Mouse (Mus musculus) midbrain, embryonic 12.5 days (tissue): ENCODE measurements around the gene Rhbdl3. TPM values are rescaled to one million over a fixed set of nuclear protein-coding genes. Genes with fewer than 3 reads are reported as not detected.
A peak's percentile ranks its signal among the peaks of the same experiment; 100 is the strongest.

Experiments
- ATAC-seq: fragments of 200-750 bp; cut with Nextera tagmentation; 2 replicates; pipeline ENCODE4 v1.8.0; 2017; ENCODE audit warnings: low read depth, moderate TSS enrichment, moderate library complexity; ENCODE audit not compliant: low FRiP score
- H3K27ac ChIP-seq: fragments of 300-500 bp; sonication (generic); replicated peaks from 2 replicates; pipeline ENCODE4 v1.5.1; 2016; ENCODE audit warnings: mild to moderate bottlenecking
- H3K27me3 ChIP-seq: fragments of 300-500 bp; sonication (generic); 2 replicates; pipeline ENCODE4 v1.6.1; 2016; ENCODE audit warnings: mild to moderate bottlenecking
- H3K36me3 ChIP-seq: fragments of 300-500 bp; sonication (generic); 2 replicates; pipeline ENCODE4 v1.6.1; 2016
- H3K4me1 ChIP-seq: fragments of 300-500 bp; sonication (generic); 2 replicates; pipeline ENCODE4 v1.6.1; 2016
- H3K4me2 ChIP-seq: fragments of 300-500 bp; sonication (generic); replicated peaks from 2 replicates; pipeline ENCODE4 v1.6.1; 2016; ENCODE audit warnings: mild to moderate bottlenecking, moderate library complexity
- H3K4me3 ChIP-seq: fragments of 300-500 bp; sonication (generic); 2 replicates; pipeline ENCODE4 v1.5.1; 2016; ENCODE audit warnings: mild to moderate bottlenecking
- H3K9ac ChIP-seq: fragments of 300-500 bp; sonication (generic); replicated peaks from 2 replicates; pipeline ENCODE4 v1.6.1; 2016; ENCODE audit warnings: mild to moderate bottlenecking, moderate library complexity
- H3K9me3 ChIP-seq: fragments of 300-500 bp; sonication (generic); 2 replicates; pipeline ENCODE4 v1.6.1; 2016; ENCODE audit warnings: mild to moderate bottlenecking
- WGBS: fragments of 180-500 bp; shearing (Covaris S2); methylation state at CpG from one replicate; pipeline ENCODE4 v1.1.7; 2016; 5-methylcytosine and 5-hydroxymethylcytosine counted together
- polyA plus RNA-seq: library from polyadenylated mRNA; unstranded; fragments of >200 nt; fragmentation: Nextera tagmentation; extraction: Ambion mirVana; gene quantifications from 2 replicates; pipeline ENCODE4 v1.2.1, GENCODE M21; 2016

Gene Rhbdl3
- polyA plus RNA-seq, 1 experiment from 2014 or later = 30.1 TPM

DNA sequence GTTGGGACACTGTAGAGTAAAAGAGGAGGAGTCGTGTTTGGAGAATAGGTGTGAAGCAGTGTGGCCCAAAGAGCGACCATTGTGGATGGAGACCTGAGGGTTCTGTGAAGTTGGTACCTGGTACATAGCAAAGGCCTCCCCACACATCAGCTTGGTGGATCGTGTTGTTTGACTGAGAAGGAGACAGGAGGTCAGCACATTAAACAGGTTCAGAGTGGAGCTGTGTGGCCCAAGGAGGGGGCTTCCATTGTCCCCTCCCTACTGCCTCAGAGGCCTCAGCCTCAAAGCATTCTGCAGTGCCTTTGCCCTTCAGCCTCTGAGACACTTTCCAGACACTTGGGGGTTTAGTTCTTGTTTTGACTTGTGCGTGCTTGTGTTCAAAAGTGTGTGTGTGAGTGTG is 13.2 kb downstream of the Rhbdl3 start:
- no peak overlapping the region for H3K4me2 ChIP-seq
- H3K27me3 ChIP-seq = no peaks in the 10 kb centered on the region
- peak overlapping the region; percentile 88; the same call in 1 of the 2 replicates for H3K27ac ChIP-seq
- 0 out of 2 replicates have a peak, but pooled peaks cover 2% of the 10 kb centered on the region for H3K36me3 ChIP-seq
- no peak overlapping the region for H3K4me3 ChIP-seq
- no peak overlapping the region for H3K9ac ChIP-seq
- H3K9me3 ChIP-seq = no peaks in the 10 kb centered on the region
- peaks cover 72% of the 10 kb centered on the region for H3K4me1 ChIP-seq
- ATAC-seq = no peak
- 76% methylated on average over 4 of the region's 4 CpGs for WGBS

DNA sequence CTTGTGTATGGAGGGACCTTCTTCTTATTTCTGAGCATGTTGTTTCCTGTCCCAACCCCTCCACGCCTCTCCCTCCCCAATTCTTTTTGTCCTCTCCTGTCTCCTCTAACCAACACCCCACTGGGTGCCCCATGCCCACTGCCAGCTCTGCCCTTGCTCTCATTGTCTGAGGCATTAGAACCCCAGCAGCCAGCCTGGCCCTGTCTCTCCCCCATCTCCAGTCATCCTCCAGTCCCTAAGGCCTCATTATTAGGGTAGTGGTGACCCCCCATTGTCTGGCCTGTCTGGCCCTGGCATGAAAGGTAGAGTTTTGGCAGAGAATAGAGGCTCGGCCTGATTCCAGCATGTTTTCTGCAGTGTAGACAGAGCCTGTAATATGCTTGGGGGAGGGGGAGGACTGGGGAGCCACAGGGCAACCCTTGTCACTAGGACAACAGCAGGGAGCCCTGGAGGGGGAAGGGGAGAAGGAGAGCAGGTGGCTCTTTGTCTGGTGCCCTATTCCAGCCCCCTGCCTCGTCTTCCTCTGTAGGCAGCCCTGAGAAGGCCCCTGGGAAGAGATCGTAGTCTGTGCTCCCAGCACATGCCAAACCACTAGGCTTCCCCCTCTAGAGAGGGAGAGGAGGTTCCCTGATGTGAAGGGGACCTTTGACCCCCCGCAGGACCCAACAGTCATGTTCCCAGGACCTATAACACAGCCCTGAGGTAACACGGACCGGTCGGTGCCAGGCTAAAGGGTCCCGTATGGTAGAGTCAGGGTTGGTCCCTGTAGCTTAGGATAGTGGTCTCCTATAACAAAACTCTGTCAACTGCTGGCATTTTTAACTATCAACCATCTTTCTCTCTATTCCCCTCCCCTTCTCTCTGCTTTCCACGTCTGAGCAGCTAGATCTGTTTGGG is 15.3 kb downstream of the Rhbdl3 start:
- Histone ChIP-seq H3K4me1 (peaks cover 67% of the 10 kb centered on the region), H3K4me2 (no peak overlapping the region; the same call in 1 of the 2 replicates), H3K27ac (peak overlapping the region; percentile 83), H3K4me3 (no peak overlapping the region), H3K9me3 (no peaks in the 10 kb centered on the region), H3K9ac (peak overlapping the region; percentile 17; the same call in 1 of the 2 replicates), H3K36me3 (no peaks in the 10 kb centered on the region), H3K27me3 (no peaks in the 10 kb centered on the region)
- peak; percentile 82 for ATAC-seq
- 22% methylated on average over 10 of the region's 10 CpGs for WGBS

DNA sequence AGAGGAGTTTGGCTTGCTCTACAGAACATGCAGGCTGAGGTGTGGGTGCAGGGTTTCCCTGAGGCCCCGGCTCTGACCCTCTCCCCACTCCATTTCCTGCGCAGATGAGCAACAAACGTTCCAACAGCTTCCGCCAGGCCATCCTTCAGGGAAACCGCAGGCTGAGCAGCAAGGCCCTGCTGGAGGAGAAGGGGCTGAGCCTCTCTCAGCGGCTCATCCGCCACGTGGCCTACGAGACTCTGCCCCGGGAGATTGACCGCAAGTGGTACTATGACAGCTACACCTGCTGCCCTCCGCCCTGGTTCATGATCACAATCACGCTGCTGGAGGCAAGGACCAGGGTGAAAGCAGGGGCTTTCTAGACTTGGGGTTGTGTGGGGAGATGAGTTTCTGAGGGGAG is 22.5 kb downstream of the Rhbdl3 start:
- H3K4me1 ChIP-seq = peaks cover 14% of the 10 kb centered on the region
- no peak overlapping the region for H3K4me3 ChIP-seq
- no peaks in the 10 kb centered on the region for H3K9me3 ChIP-seq
- no peak overlapping the region for H3K9ac ChIP-seq
- H3K27ac ChIP-seq = no peak overlapping the region
- 0 out of 2 replicates have a peak, but pooled peaks have one; percentile 12 for ATAC-seq
- H3K27me3 ChIP-seq = no peaks in the 10 kb centered on the region
- WGBS = 55% methylated on average over 13 of the region's 13 CpGs
- no peak overlapping the region for H3K4me2 ChIP-seq
- H3K36me3 ChIP-seq = 0 out of 2 replicates have a peak, but pooled peaks cover 8% of the 10 kb centered on the region

DNA sequence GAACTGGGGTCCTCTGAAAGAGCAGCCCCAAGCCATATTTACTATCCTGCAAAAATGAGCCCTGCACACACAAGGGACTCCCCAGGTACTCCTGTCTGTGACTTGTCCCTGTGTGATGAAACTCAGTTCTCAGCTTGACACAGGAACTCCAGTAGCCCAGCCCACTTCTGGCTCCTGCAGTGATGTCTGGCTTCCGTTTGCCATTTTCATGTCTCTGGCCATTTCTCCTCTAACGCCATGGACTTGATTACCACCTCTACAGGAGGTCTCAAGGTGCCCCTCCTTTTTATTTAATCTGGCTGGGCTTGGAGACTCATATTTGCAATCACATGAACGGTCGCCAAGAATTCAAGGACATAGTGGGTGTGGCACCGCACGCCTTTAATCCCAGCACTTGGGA is 23.9 kb downstream of the Rhbdl3 start:
- Histone ChIP-seq H3K27ac (no peak overlapping the region), H3K27me3 (no peaks in the 10 kb centered on the region), H3K4me3 (no peak overlapping the region), H3K4me1 (peaks cover 9% of the 10 kb centered on the region; the same call in 1 of the 2 replicates), H3K9ac (no peak overlapping the region), H3K4me2 (no peak overlapping the region), H3K9me3 (no peaks in the 10 kb centered on the region), H3K36me3 (0 out of 2 replicates have a peak, but pooled peaks cover 8% of the 10 kb centered on the region)
- no peak for ATAC-seq
- WGBS = 86% methylated on average over 6 of the region's 6 CpGs

- WGBS = 78% methylated on average over 12 of the region's 12 CpGs
- no peaks in the 10 kb centered on the region for H3K27me3 ChIP-seq
- peaks cover 25% of the 10 kb centered on the region for H3K4me1 ChIP-seq
- H3K36me3 ChIP-seq = no peaks in the 10 kb centered on the region; the same call in 1 of the 2 replicates
- no peak for ATAC-seq
- no peak overlapping the region for H3K4me3 ChIP-seq
- no peak overlapping the region for H3K27ac ChIP-seq
- H3K9ac ChIP-seq = no peak overlapping the region
- no peaks in the 10 kb centered on the region for H3K9me3 ChIP-seq
- no peak overlapping the region for H3K4me2 ChIP-seq
Observed at GRCm38 (mm10) chr11:80332709-80333400, 32.1 kb downstream of the Rhbdl3 start.

- no peaks in the 10 kb centered on the region for H3K36me3 ChIP-seq
- peak overlapping the region; percentile 94 for H3K27ac ChIP-seq
- WGBS = 1% methylated on average over 7 of the region's 7 CpGs
- no peaks in the 10 kb centered on the region for H3K9me3 ChIP-seq
- H3K4me2 ChIP-seq = peak overlapping the region; percentile 34
- no peaks in the 10 kb centered on the region for H3K27me3 ChIP-seq
- no peak overlapping the region; the same call in 1 of the 2 replicates for H3K9ac ChIP-seq
- no peak overlapping the region for H3K4me3 ChIP-seq
- peak; percentile 92 for ATAC-seq
- peaks cover 25% of the 10 kb centered on the region for H3K4me1 ChIP-seq
Observed at GRCm38 (mm10) chr11:80335609-80336350, 35.1 kb downstream of the Rhbdl3 start.

DNA sequence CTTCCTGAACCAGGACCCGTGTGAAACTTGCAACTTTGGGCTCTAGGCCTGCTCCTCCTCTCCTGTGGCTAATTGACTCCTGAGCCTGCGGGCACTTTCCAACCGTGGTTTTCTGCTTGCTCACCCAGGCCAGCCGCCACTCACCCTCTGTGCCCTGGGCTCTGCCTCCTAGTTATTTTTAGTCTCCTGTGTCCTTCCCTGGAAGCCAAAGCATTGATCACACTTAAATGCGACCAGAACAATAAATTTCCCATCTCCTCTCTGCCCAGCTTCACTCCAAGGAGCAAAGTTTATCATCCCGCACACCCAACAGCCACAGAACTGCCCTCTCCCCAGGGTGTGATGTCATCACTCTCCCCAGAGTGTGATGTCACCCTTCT is 35.6 kb downstream of the Rhbdl3 start:
- Histone ChIP-seq H3K9me3 (no peaks in the 10 kb centered on the region), H3K27me3 (no peaks in the 10 kb centered on the region), H3K4me2 (peak overlapping the region; percentile 34; the same call in 1 of the 2 replicates), H3K27ac (peak overlapping the region; percentile 94), H3K4me1 (peaks cover 25% of the 10 kb centered on the region), H3K36me3 (no peaks in the 10 kb centered on the region), H3K9ac (no peak overlapping the region; the same call in 1 of the 2 replicates), H3K4me3 (no peak overlapping the region)
- no peak for ATAC-seq
- WGBS = 14% methylated on average over 6 of the region's 6 CpGs

DNA sequence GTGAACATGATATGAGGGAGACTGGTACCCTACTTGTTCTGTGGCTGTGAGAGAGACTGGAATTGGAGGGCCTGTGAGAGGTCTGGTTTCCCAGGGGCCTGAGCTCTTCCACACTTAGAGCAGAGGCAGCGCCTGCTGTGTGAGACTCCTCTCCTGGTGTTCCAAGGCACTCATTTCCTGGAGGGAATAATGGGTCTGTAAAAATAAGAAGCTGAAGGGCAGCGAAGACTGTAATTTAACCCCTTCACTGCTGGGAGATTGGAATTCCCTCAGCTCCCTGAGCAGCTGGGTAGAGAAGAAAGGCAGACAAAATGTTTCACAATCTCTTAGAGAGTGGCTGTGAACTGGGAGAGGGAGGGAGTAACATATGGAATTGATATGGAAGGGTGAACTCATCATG is 41.8 kb downstream of the Rhbdl3 start:
- no peak for ATAC-seq
- Histone ChIP-seq H3K36me3 (0 out of 2 replicates have a peak, but pooled peaks cover 3% of the 10 kb centered on the region), H3K9me3 (no peaks in the 10 kb centered on the region), H3K4me3 (no peak overlapping the region), H3K27ac (peak overlapping the region; percentile 65; the same call in 1 of the 2 replicates), H3K4me1 (peaks cover 18% of the 10 kb centered on the region), H3K9ac (0 out of 2 replicates have a peak overlapping the region, but pooled peaks have one; percentile 11), H3K27me3 (no peaks in the 10 kb centered on the region), H3K4me2 (no peak overlapping the region)
- 8% methylated on average over 2 of the region's 2 CpGs for WGBS

GRCm38 (mm10) chr11:80351832-80352430 is 51.2 kb downstream of the Rhbdl3 start:
- Histone ChIP-seq H3K4me2 (no peak overlapping the region), H3K9me3 (no peaks in the 10 kb centered on the region), H3K27ac (no peak overlapping the region), H3K36me3 (no peaks in the 10 kb centered on the region), H3K27me3 (no peaks in the 10 kb centered on the region), H3K4me3 (no peak overlapping the region), H3K9ac (no peak overlapping the region), H3K4me1 (no peaks in the 10 kb centered on the region)
- no peak for ATAC-seq
- WGBS = 75% methylated on average over 5 of the region's 5 CpGs

DNA sequence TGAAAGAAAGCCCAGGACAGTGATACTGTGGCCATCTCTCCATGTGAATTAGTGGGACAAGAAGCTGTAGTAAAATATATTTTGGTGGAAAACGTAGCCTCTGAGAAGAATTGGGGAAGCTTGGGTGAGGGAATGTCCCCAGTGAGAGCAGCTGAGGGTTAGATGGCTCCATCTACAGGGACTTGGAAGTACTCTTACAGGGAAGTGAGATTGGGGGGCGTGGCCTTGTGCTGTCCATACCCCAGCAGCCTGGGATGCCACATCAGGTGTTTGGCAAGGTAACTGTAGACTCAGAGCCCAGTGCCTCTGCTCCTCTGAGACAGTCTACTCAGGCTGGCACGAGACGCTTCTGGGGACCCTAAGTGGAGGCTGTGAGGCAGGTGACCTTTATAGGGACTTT is 54.1 kb downstream of the Rhbdl3 start:
- no peak for ATAC-seq
- Histone ChIP-seq H3K4me2 (no peak overlapping the region), H3K27me3 (no peaks in the 10 kb centered on the region)

DNA sequence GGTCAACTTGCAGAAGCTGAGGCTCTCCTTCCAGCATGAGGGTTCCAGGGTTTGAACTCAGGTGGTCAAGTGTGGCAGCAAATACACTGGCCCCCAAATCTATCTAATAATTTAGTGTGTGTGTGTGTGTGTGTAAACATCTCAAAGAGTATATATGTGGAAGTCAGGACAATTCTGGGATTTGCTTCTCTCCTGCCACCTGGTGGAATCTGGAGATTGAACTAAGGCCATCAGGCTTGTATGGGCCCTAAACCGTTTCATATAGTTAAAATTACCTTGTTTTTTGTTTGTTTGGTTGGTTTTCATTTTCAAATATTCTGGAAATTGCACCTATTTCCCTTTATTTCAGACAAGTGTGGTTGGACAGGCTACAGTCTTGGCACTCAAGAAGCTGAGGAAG is 68.2 kb downstream of the Rhbdl3 start:
- H3K27ac ChIP-seq = no peak overlapping the region
- H3K4me2 ChIP-seq = no peak overlapping the region
- H3K36me3 ChIP-seq = peaks cover 52% of the 10 kb centered on the region
- no peak overlapping the region for H3K9ac ChIP-seq
- 91% methylated on average over 1 of the region's 1 CpGs for WGBS
- H3K9me3 ChIP-seq = no peaks in the 10 kb centered on the region
- no peaks in the 10 kb centered on the region for H3K27me3 ChIP-seq
- H3K4me1 ChIP-seq = no peaks in the 10 kb centered on the region
- no peak overlapping the region for H3K4me3 ChIP-seq
- no peak for ATAC-seq

More for the DNA sequence above, 54.1 kb downstream of the Rhbdl3 start:
- no peak overlapping the region for H3K9ac ChIP-seq
- H3K9me3 ChIP-seq = no peaks in the 10 kb centered on the region
- no peaks in the 10 kb centered on the region for H3K36me3 ChIP-seq
- H3K27ac ChIP-seq = 0 out of 2 replicates have a peak overlapping the region, but pooled peaks have one; percentile 7
- 36% methylated on average over 4 of the region's 4 CpGs for WGBS
- H3K4me3 ChIP-seq = no peak overlapping the region
- H3K4me1 ChIP-seq = no peaks in the 10 kb centered on the region
